Mouse (Mus musculus): ENCODE data around the gene Zkscan5. TPM values are rescaled to one million over a fixed set of nuclear protein-coding genes. Genes with fewer than 3 reads are reported as not detected.
A peak's percentile ranks its signal among the peaks of the same experiment; 100 is the strongest.

Zkscan5 gene
- polyA plus RNA-seq (2012; rRNA removed) = 3.1 and 4.1 TPM in 2 replicates

- WGBS = under 1% methylated on average over 22 of the region's 22 CpGs
- H3K4me3 ChIP-seq (replicated peaks; ENCODE audit: extremely low read depth, low read depth, low read length) = peak within 1 kb of the TSS; percentile 95
- peak; percentile 95 for DNase-seq
- TF ChIP-seq CTCF (IDR thresholded peaks at IDR 0.05; ENCODE audit: insufficient read depth, low read length) = no peak
- TF ChIP-seq POLR2A (IDR thresholded peaks at IDR 0.05; ENCODE audit: borderline replicate concordance, extremely low read depth, low read depth, low read length) = peak; percentile 53; the same call in 1 of the 2 replicates
- H3K4me1 ChIP-seq (ENCODE audit: control insufficient read depth, insufficient read depth, low read length) = peaks cover 10% of the 10 kb centered on the region
These were observed at the start of gene Zkscan5 for GRCm38 (mm10) chr5:145203936-145204691. Zkscan5 (plus strand) TSS chr5:145204562.

DNA sequence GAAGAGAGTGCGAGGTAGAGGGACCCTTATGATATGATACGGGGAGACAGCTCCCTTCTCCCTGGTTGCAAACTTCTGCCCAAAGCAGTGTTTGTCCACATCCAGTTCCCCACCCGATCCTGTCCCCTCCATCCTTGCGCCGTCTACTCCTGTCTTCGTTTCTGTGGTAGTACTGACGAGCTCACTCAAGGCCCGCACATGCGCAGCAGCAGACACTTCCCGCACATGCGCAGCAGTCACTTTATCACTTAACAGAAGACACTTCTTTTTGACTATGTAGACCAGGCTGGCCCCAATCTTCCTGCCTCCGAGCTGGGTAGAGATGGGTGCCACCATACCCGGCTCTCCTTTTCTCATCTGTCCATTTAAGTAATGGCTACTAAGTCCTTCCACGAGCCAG is 43.0 kb upstream of the Zkscan5 start:
- WGBS = 95% methylated on average over 14 of the region's 14 CpGs
- H3K4me3 ChIP-seq (replicated peaks; ENCODE audit: extremely low read depth, low read depth, low read length) = no peak overlapping the region
- TF ChIP-seq CTCF (IDR thresholded peaks at IDR 0.05; ENCODE audit: insufficient read depth, low read length) = no peak
- TF ChIP-seq POLR2A (IDR thresholded peaks at IDR 0.05; ENCODE audit: borderline replicate concordance, extremely low read depth, low read depth, low read length) = no peak
- H3K4me1 ChIP-seq (ENCODE audit: control insufficient read depth, insufficient read depth, low read length) = peaks cover 3% of the 10 kb centered on the region; the same call in 1 of the 2 replicates
- DNase-seq = no peak

GRCm38 (mm10) chr5:145164710-145165109 is 39.7 kb upstream of the Zkscan5 start:
- TF ChIP-seq POLR2A (IDR thresholded peaks at IDR 0.05; ENCODE audit: borderline replicate concordance, extremely low read depth, low read depth, low read length) (no peak), CTCF (IDR thresholded peaks at IDR 0.05; ENCODE audit: insufficient read depth, low read length) (no peak)
- peaks cover 3% of the 10 kb centered on the region; the same call in 1 of the 2 replicates for H3K4me1 ChIP-seq (ENCODE audit: control insufficient read depth, insufficient read depth, low read length)
- H3K4me3 ChIP-seq (replicated peaks; ENCODE audit: extremely low read depth, low read depth, low read length) = no peak overlapping the region
- no peak for DNase-seq
- WGBS = 30% methylated on average over 3 of the region's 3 CpGs

GRCm38 (mm10) chr5:145165184-145165583 is 39.2 kb upstream of the Zkscan5 start:
- WGBS = 85% methylated on average over 15 of the region's 15 CpGs

GRCm38 (mm10) chr5:145166536-145167305 is 37.6 kb upstream of the Zkscan5 start, which contains the start of the genes Ptcd1 and Cpsf4:
Ptcd1 (minus strand) TSS chr5:145167108.
Cpsf4 (plus strand) TSS chr5:145167213.
- H3K4me3 ChIP-seq (replicated peaks; ENCODE audit: extremely low read depth, low read depth, low read length) = peak within 1 kb of the TSS; percentile 91
- peaks cover 3% of the 10 kb centered on the region; the same call in 1 of the 2 replicates for H3K4me1 ChIP-seq (ENCODE audit: control insufficient read depth, insufficient read depth, low read length)
- 2% methylated on average over 51 of the region's 51 CpGs for WGBS
- DNase-seq = peak; percentile 96
- TF ChIP-seq POLR2A (IDR thresholded peaks at IDR 0.05; ENCODE audit: borderline replicate concordance, extremely low read depth, low read depth, low read length) (peak; percentile 91; the same call in 1 of the 2 replicates), CTCF (IDR thresholded peaks at IDR 0.05; ENCODE audit: insufficient read depth, low read length) (no peak)

More at GRCm38 (mm10) chr5:145165184-145165583, 39.2 kb upstream of the Zkscan5 start:
- H3K4me3 ChIP-seq (replicated peaks; ENCODE audit: extremely low read depth, low read depth, low read length) = no peak overlapping the region
- TF ChIP-seq CTCF (IDR thresholded peaks at IDR 0.05; ENCODE audit: insufficient read depth, low read length) (no peak), POLR2A (IDR thresholded peaks at IDR 0.05; ENCODE audit: borderline replicate concordance, extremely low read depth, low read depth, low read length) (no peak)
- peaks cover 3% of the 10 kb centered on the region; the same call in 1 of the 2 replicates for H3K4me1 ChIP-seq (ENCODE audit: control insufficient read depth, insufficient read depth, low read length)
- DNase-seq = no peak

DNA sequence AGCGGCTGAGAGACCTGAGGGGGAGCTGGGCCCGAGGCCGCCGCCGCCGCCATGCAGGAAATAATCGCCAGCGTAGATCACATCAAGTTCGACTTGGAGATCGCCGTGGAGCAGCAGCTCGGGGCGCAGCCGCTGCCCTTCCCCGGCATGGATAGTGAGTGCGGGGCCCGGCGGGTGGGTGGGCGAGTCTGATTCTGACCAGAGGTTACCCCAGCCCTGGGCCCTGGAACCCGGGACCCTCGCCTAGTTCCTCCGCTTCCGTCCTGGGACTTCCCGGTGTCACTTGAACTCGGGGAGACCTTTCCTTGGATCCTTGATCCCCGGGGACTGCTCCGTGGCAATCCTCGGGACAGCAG is 37.1 kb upstream of the Zkscan5 start:
- Histone ChIP-seq H3K4me3 (replicated peaks; ENCODE audit: extremely low read depth, low read depth, low read length) (peak overlapping the region; percentile 91), H3K4me1 (ENCODE audit: control insufficient read depth, insufficient read depth, low read length) (peaks cover 3% of the 10 kb centered on the region; the same call in 1 of the 2 replicates)
- TF ChIP-seq POLR2A (IDR thresholded peaks at IDR 0.05; ENCODE audit: borderline replicate concordance, extremely low read depth, low read depth, low read length) (no peak), CTCF (IDR thresholded peaks at IDR 0.05; ENCODE audit: insufficient read depth, low read length) (no peak)
- DNase-seq = no peak
- 0% methylated on average over 27 of the region's 28 CpGs for WGBS

DNA sequence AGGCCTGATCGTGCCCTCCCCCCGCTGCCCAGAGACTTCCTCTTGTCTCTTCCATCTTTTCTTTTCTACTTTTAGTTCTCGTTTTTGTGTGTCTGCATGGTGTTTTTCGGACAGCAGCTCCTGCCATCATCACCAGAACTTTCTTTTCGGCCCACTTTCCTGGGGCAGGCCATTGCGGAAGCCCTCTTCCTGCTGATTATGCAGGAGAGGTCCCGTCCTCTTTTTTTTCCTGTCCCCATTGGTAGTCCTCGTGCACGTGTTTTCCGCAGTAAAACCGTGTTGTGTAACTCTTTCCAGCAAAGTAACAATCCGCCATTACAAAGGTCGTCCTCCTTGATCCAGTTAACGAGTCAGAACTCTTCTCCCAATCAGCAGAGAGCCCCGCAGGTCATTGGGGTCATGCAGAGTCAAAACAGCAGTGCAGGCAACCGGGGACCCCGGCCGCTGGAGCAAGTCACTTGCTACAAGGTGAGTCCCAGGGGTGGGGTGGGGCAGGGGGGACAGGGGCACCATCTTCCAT is 25.8 kb upstream of the Zkscan5 start:
- DNase-seq = no peak
- no peaks in the 10 kb centered on the region for H3K4me1 ChIP-seq (ENCODE audit: control insufficient read depth, insufficient read depth, low read length)
- H3K4me3 ChIP-seq (replicated peaks; ENCODE audit: extremely low read depth, low read depth, low read length) = no peak overlapping the region
- 82% methylated on average over 18 of the region's 18 CpGs for WGBS
- TF ChIP-seq POLR2A (IDR thresholded peaks at IDR 0.05; ENCODE audit: borderline replicate concordance, extremely low read depth, low read depth, low read length) = no peak
- TF ChIP-seq CTCF (IDR thresholded peaks at IDR 0.05; ENCODE audit: insufficient read depth, low read length) = no peak

- whole genome bisulfite sequencing = 87% methylated on average over 2 of the region's 2 CpGs
- TF ChIP-seq CTCF (IDR thresholded peaks at IDR 0.05; ENCODE audit: insufficient read depth, low read length) (no peak), POLR2A (IDR thresholded peaks at IDR 0.05; ENCODE audit: borderline replicate concordance, extremely low read depth, low read depth, low read length) (no peak)
- Histone ChIP-seq H3K4me1 (ENCODE audit: control insufficient read depth, insufficient read depth, low read length) (peaks cover 3% of the 10 kb centered on the region), H3K4me3 (replicated peaks; ENCODE audit: extremely low read depth, low read depth, low read length) (no peak overlapping the region)
- no peak for DNase-seq
These were observed 19.1 kb upstream of the Zkscan5 start for GRCm38 (mm10) chr5:145185244-145185643.

- no peak overlapping the region for H3K4me3 ChIP-seq (replicated peaks; ENCODE audit: extremely low read depth, low read depth, low read length)
- no peak for TF ChIP-seq POLR2A (IDR thresholded peaks at IDR 0.05; ENCODE audit: borderline replicate concordance, extremely low read depth, low read depth, low read length)
- no peak for TF ChIP-seq CTCF (IDR thresholded peaks at IDR 0.05; ENCODE audit: insufficient read depth, low read length)
- 88% methylated on average over 6 of the region's 6 CpGs for WGBS
- DNase-seq = no peak
- H3K4me1 ChIP-seq (ENCODE audit: control insufficient read depth, insufficient read depth, low read length) = peaks cover 12% of the 10 kb centered on the region
These were observed 14.9 kb upstream of the Zkscan5 start for GRCm38 (mm10) chr5:145189416-145189815.
